Mouse (Mus musculus) forebrain, embryonic 11.5 days (tissue): ENCODE measurements around the gene Gpr6. TPM values are rescaled to one million over a fixed set of nuclear protein-coding genes. Genes with fewer than 3 reads are reported as not detected.

Experiments used
- ATAC-seq: fragments of 200-750 bp; cut with Nextera tagmentation; replicated peaks from 2 replicates; pipeline ENCODE4 v1.8.0; 2017; ENCODE audit warnings: moderate TSS enrichment; ENCODE audit not compliant: low FRiP score
- DNase-seq: peaks from one replicate; pipeline ENCODE4 v3.0.0-alpha.2; 2017; ENCODE audit warnings: low spot score
- H3K27ac ChIP-seq: fragments of 300-500 bp; sonication (generic); 2 replicates; pipeline ENCODE4 v1.5.1; 2014; ENCODE audit warnings: low read depth, low read length
- H3K27me3 ChIP-seq: fragments of 300-500 bp; sonication (generic); 2 replicates; pipeline ENCODE4 v1.6.1; 2014; ENCODE audit warnings: mild to moderate bottlenecking, low read length, mixed read lengths; ENCODE audit not compliant: control insufficient read depth, insufficient read depth
- H3K36me3 ChIP-seq: fragments of 300-500 bp; sonication (generic); 2 replicates; pipeline ENCODE4 v1.6.1; 2014; ENCODE audit warnings: mild to moderate bottlenecking, low read length, moderate library complexity, mixed read lengths; ENCODE audit not compliant: control insufficient read depth, insufficient read depth
- H3K4me1 ChIP-seq: fragments of 300-500 bp; sonication (generic); replicated peaks from 2 replicates; pipeline ENCODE4 v1.6.1; 2014; ENCODE audit warnings: low read length, mixed read lengths; ENCODE audit not compliant: control insufficient read depth, insufficient read depth
- H3K4me2 ChIP-seq: fragments of 300-500 bp; sonication (generic); 2 replicates; pipeline ENCODE4 v1.6.1; 2014; ENCODE audit warnings: low read depth, mild to moderate bottlenecking, low read length, moderate library complexity, mixed read lengths; ENCODE audit not compliant: severe bottlenecking
- H3K4me3 ChIP-seq: fragments of 300-500 bp; sonication (generic); 2 replicates; pipeline ENCODE4 v1.5.1; 2014; ENCODE audit warnings: low read depth, low read length
- H3K9ac ChIP-seq: fragments of 300-500 bp; sonication (generic); 2 replicates; pipeline ENCODE4 v1.6.1; 2014; ENCODE audit warnings: low read length
- H3K9me3 ChIP-seq: fragments of 300-500 bp; sonication (generic); 2 replicates; pipeline ENCODE4 v1.6.1; 2016; ENCODE audit warnings: low read length, mixed read lengths; ENCODE audit not compliant: control insufficient read depth
- WGBS: fragments of 180-500 bp; shearing (Covaris S2); extraction: QIAGEN DNeasy Blood & Tissue Kit; methylation state at CpG from one replicate; pipeline ENCODE4 v1.1.7; 2014; 5-methylcytosine and 5-hydroxymethylcytosine counted together
- polyA plus RNA-seq: library from polyadenylated mRNA; unstranded; fragments of >200 nt; fragmentation: Nextera tagmentation; extraction: Ambion mirVana; gene quantifications from 2 replicates; pipeline ENCODE4 v1.2.1, GENCODE M21; 2014

The Gpr6 gene
- polyA plus RNA-seq, 1 experiment from 2014 or later = not detected

DNA sequence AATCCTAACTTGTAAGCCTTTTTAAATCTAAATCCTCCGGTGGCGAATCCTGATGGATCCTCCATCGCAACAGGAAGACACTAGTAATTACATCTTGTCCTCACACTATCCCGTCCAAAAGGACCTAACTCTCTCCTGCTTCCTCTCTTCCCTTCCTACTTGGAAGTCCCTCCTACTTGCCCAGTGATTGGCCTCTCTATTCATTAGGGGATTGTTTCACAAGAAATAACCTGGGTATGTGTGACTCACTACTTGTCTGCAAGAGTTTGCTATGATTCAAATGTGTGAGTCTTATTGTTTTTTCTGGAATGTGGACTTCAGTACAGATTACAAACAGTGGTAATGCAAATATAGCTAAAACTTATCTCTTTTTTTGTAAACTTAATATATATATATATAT lies 49.9 kb downstream of the Gpr6 start:
- H3K4me1 ChIP-seq = no peaks in the 10 kb centered on the region
- WGBS = 92% methylated on average over 4 of the region's 4 CpGs
- ATAC-seq (no peak), DNase-seq (no peak)
- H3K27me3 ChIP-seq = no peaks in the 10 kb centered on the region
- H3K27ac ChIP-seq = no peak overlapping the region
- H3K9ac ChIP-seq = no peak overlapping the region
- H3K9me3 ChIP-seq = no peaks in the 10 kb centered on the region
- no peaks in the 10 kb centered on the region for H3K36me3 ChIP-seq
- no peak overlapping the region for H3K4me2 ChIP-seq
- H3K4me3 ChIP-seq = no peak overlapping the region

Other genes with a start within 250 kb of the Gpr6 start
- gene Cdc40, start 189.0 kb downstream of the Gpr6 start, polyA plus RNA-seq = 39.0 and 41.5 TPM in 2 replicates
- 67.9 and 81.3 TPM in 2 replicates for gene Wasf1, start 188.8 kb downstream of the Gpr6 start, polyA plus RNA-seq
- 18.5 and 18.9 TPM in 2 replicates for gene Fig4, start 231.0 kb upstream of the Gpr6 start, polyA plus RNA-seq
- gene Ak9, start 231.7 kb upstream of the Gpr6 start, polyA plus RNA-seq = 0.05 TPM in 1 of 2 replicates, not detected in the other